Comparison of ENCODE assay signal across 8 mouse cellular contexts in genomic region chr11:88235221-88236203, GRCm38 (mm10). TPM values are rescaled to one million over a fixed set of nuclear protein-coding genes. Genes with fewer than 3 reads are reported as not detected.
DNase-seq lines count a peak whose midpoint lies in the region; ATAC-seq and TF ChIP-seq lines count a peak whose summit lies in the region.

No protein-coding gene starts in this region.

- H3K4me2 ChIP-seq in forebrain, embryonic 15.5 days (replicated peaks) = peak overlapping the region; percentile 24; the same call in 1 of the 2 replicates
- H3K4me2 ChIP-seq in hindbrain, embryonic 11.5 days (replicated peaks; ENCODE audit: low read depth, low read length) = no peak overlapping the region
- H3K4me2 ChIP-seq in limb, embryonic 13.5 days (replicated peaks) = peak overlapping the region; percentile 42
- peak overlapping the region; percentile 32 for H3K4me2 ChIP-seq in midbrain, embryonic 14.5 days (ENCODE audit: low read length)

- H3K4me3 ChIP-seq in C2C12 (ENCODE audit: insufficient read depth, poor library complexity, severe bottlenecking) = peak overlapping the region; percentile 18
- no peak overlapping the region for H3K4me3 ChIP-seq in forebrain, embryonic 15.5 days
- no peak overlapping the region for H3K4me3 ChIP-seq in hindbrain, embryonic 11.5 days (ENCODE audit: low read depth, low read length)
- no peak overlapping the region for H3K4me3 ChIP-seq in limb, embryonic 13.5 days
- H3K4me3 ChIP-seq in midbrain, embryonic 14.5 days (replicated peaks; ENCODE audit: low read depth, low read length) = no peak overlapping the region

- no peaks in the 10 kb centered on the region for H3K9me3 ChIP-seq in forebrain, embryonic 15.5 days
- no peaks in the 10 kb centered on the region for H3K9me3 ChIP-seq in hindbrain, embryonic 11.5 days (ENCODE audit: control insufficient read depth, low read length)
- no peaks in the 10 kb centered on the region for H3K9me3 ChIP-seq in limb, embryonic 13.5 days
- no peaks in the 10 kb centered on the region for H3K9me3 ChIP-seq in midbrain, embryonic 14.5 days (ENCODE audit: control insufficient read depth, low read length)

- peak overlapping the region; percentile 63 for H3ac ChIP-seq in C2C12 (ENCODE audit: control insufficient read depth, insufficient read length, low read depth)

- no peaks in the 10 kb centered on the region for H3K79me2 ChIP-seq in C2C12 (ENCODE audit: control insufficient read depth, insufficient read depth)

- peak overlapping the region; percentile 28 for H3K27ac ChIP-seq in forebrain, embryonic 15.5 days (replicated peaks)
- H3K27ac ChIP-seq in hindbrain, embryonic 11.5 days (ENCODE audit: low read depth, low read length) = peak overlapping the region; percentile 82
- H3K27ac ChIP-seq in limb, embryonic 13.5 days = peak overlapping the region; percentile 28
- H3K27ac ChIP-seq in midbrain, embryonic 14.5 days (replicated peaks; ENCODE audit: low read depth, low read length) = no peak overlapping the region

- no peaks in the 10 kb centered on the region for H3K79me3 ChIP-seq in C2C12 (ENCODE audit: low read depth)

- H3K4me1 ChIP-seq in forebrain, embryonic 15.5 days = peaks cover 37% of the 10 kb centered on the region
- peaks cover 18% of the 10 kb centered on the region for H3K4me1 ChIP-seq in hindbrain, embryonic 11.5 days (replicated peaks; ENCODE audit: control insufficient read depth, insufficient read depth, low read length)
- H3K4me1 ChIP-seq in limb, embryonic 13.5 days = peaks cover 42% of the 10 kb centered on the region
- H3K4me1 ChIP-seq in midbrain, embryonic 14.5 days (ENCODE audit: control insufficient read depth, insufficient read depth, low read length) = peaks cover 38% of the 10 kb centered on the region

- no peak for TF ChIP-seq CTCF in C2C12 (IDR thresholded peaks at IDR 0.05; ENCODE audit: control insufficient read depth, insufficient read depth, insufficient read length)

- ATAC-seq in forebrain, embryonic 15.5 days (replicated peaks) = peak; percentile 37; the same call in 1 of the 2 replicates
- ATAC-seq in hindbrain, embryonic 11.5 days (ENCODE audit: low FRiP score) = peak; percentile 48; the same call in 1 of the 2 replicates
- ATAC-seq in limb, embryonic 13.5 days (ENCODE audit: low FRiP score, low read depth) = no peak; the same call in 1 of the 2 replicates
- ATAC-seq in midbrain, embryonic 14.5 days (ENCODE audit: low FRiP score, low TSS enrichment) = no peak
- no peak for ATAC-seq in monocyte, adult 5-6 weeks (replicated peaks; ENCODE audit: insufficient number of reproducible peaks, low FRiP score, low TSS enrichment, poor library complexity, severe bottlenecking)

- no peak overlapping the region for H3K9ac ChIP-seq in forebrain, embryonic 15.5 days (replicated peaks)
- no peak overlapping the region for H3K9ac ChIP-seq in hindbrain, embryonic 11.5 days (ENCODE audit: low read depth, low read length)
- H3K9ac ChIP-seq in limb, embryonic 13.5 days = no peak overlapping the region
- H3K9ac ChIP-seq in midbrain, embryonic 14.5 days (replicated peaks; ENCODE audit: low read length) = no peak overlapping the region

- H3K36me3 ChIP-seq in C2C12 (ENCODE audit: control insufficient read depth, insufficient read depth) = no peaks in the 10 kb centered on the region
- H3K36me3 ChIP-seq in forebrain, embryonic 15.5 days = no peaks in the 10 kb centered on the region
- H3K36me3 ChIP-seq in hindbrain, embryonic 11.5 days (ENCODE audit: control insufficient read depth, insufficient read depth, low read length) = no peaks in the 10 kb centered on the region
- H3K36me3 ChIP-seq in limb, embryonic 13.5 days = no peaks in the 10 kb centered on the region
- no peaks in the 10 kb centered on the region for H3K36me3 ChIP-seq in midbrain, embryonic 14.5 days (ENCODE audit: control insufficient read depth, insufficient read depth, low read length)

- DNase-seq in adrenal gland, adult 18-20 months (ENCODE audit: low spot score in 2 of 2) = peak; percentile 50 to 54
- DNase-seq in hindbrain, embryonic 11.5 days (ENCODE audit: low spot score) = peak; percentile 66
- peak; percentile 62 for DNase-seq in midbrain, embryonic 14.5 days
- DNase-seq in cerebellum, adult 9-10 months = no peak

- WGBS in forebrain, embryonic 15.5 days = 4% methylated on average over 23 of the region's 23 CpGs
- WGBS in hindbrain, embryonic 11.5 days = 6% methylated on average over 23 of the region's 23 CpGs
- 12% methylated on average over 23 of the region's 23 CpGs for WGBS in limb, embryonic 13.5 days
- WGBS in midbrain, embryonic 14.5 days = 7% methylated on average over 23 of the region's 23 CpGs

- H3K27me3 ChIP-seq in C2C12 (ENCODE audit: control insufficient read depth, insufficient read depth, insufficient read length) = no peaks in the 10 kb centered on the region
- H3K27me3 ChIP-seq in forebrain, embryonic 15.5 days = 0 out of 2 replicates have a peak, but pooled peaks cover 3% of the 10 kb centered on the region
- H3K27me3 ChIP-seq in hindbrain, embryonic 11.5 days (ENCODE audit: control insufficient read depth, insufficient read depth, low read length) = no peaks in the 10 kb centered on the region
- no peaks in the 10 kb centered on the region for H3K27me3 ChIP-seq in limb, embryonic 13.5 days
- H3K27me3 ChIP-seq in midbrain, embryonic 14.5 days (ENCODE audit: control insufficient read depth, insufficient read depth, low read length) = no peaks in the 10 kb centered on the region

TF ChIP-seq in C2C12, 6 proteins besides CTCF, POLR2A, EP300 and RAD21:
- peak; percentile 78 for TF ChIP-seq CEBPB (IDR thresholded peaks at IDR 0.05; ENCODE audit: low read depth)
- TF ChIP-seq MAX (IDR thresholded peaks at IDR 0.05) = peak; percentile 58
- TF ChIP-seq MYOD1 (IDR thresholded peaks at IDR 0.05; ENCODE audit: control insufficient read depth, insufficient read length, low read depth) = no peak

RNA-seq across cellular contexts. Expression of gene Mrps23, which starts 31.3 kb away (rescaled TPM):
- polyA plus RNA-seq in C2C12 (2012; fragmentation: generic; extraction: Trizol) = 191 TPM
- total RNA-seq in adrenal gland, adult 18-20 months (2021) = 100 to 1,000 TPM; 173 to 206 TPM
- polyA plus RNA-seq in forebrain, embryonic 15.5 days (2015; fragmentation: Nextera tagmentation; extraction: Ambion mirVana) = 67.0 and 68.1 TPM in 2 replicates
- polyA plus RNA-seq in hindbrain, embryonic 11.5 days (2014; fragmentation: Nextera tagmentation; extraction: Ambion mirVana) = 83.2 and 84.5 TPM in 2 replicates
- 54.8 and 55.5 TPM in 2 replicates for polyA plus RNA-seq in limb, embryonic 13.5 days (2015; fragmentation: Nextera tagmentation; extraction: Ambion mirVana)
- polyA plus RNA-seq in midbrain, embryonic 14.5 days (2014; fragmentation: Nextera tagmentation; extraction: Ambion mirVana) = 67.9 and 70.0 TPM in 2 replicates
- total RNA-seq in monocyte, adult 5-6 weeks (2017) = 64.6 to 115 TPM (median 69.1 TPM) in 3 replicates

RNA-seq across cellular contexts. Expression of gene Ccdc182, which starts 58.3 kb away (rescaled TPM):
- not detected for polyA plus RNA-seq in C2C12 (2012; fragmentation: generic; extraction: Trizol)
- not detected for total RNA-seq in adrenal gland, adult 18-20 months (2021)
- 0.23 TPM in 1 of 2 replicates, not detected in the other for polyA plus RNA-seq in forebrain, embryonic 15.5 days (2015; fragmentation: Nextera tagmentation; extraction: Ambion mirVana)
- 9.8 and 10.0 TPM in 2 replicates for polyA plus RNA-seq in hindbrain, embryonic 11.5 days (2014; fragmentation: Nextera tagmentation; extraction: Ambion mirVana)
- polyA plus RNA-seq in limb, embryonic 13.5 days (2015; fragmentation: Nextera tagmentation; extraction: Ambion mirVana) = 0.11 TPM in 1 of 2 replicates, not detected in the other
- 0.30 and 0.59 TPM in 2 replicates for polyA plus RNA-seq in midbrain, embryonic 14.5 days (2014; fragmentation: Nextera tagmentation; extraction: Ambion mirVana)
- total RNA-seq in monocyte, adult 5-6 weeks (2017) = not detected in 3 replicates

Comparison
In these comparisons a context has a peak if more than half of its experiments do, and no peak if none do; other contexts are left out.
1. ATAC-seq: peak in forebrain, embryonic 15.5 days (single experiment) and hindbrain, embryonic 11.5 days (single experiment); none in limb, embryonic 13.5 days (single experiment), midbrain, embryonic 14.5 days (single experiment) and monocyte, adult 5-6 weeks (single experiment).